Mouse (Mus musculus) lung, embryonic 15.5 days (tissue): ENCODE data around the gene Txn2. TPM values are rescaled to one million over a fixed set of nuclear protein-coding genes. Genes with fewer than 3 reads are reported as not detected.

ENCODE experiments used
- ATAC-seq: fragments of 200-750 bp; cut with Nextera tagmentation; 2 replicates; pipeline ENCODE4 v1.8.0; 2017; ENCODE audit warnings: moderate number of reproducible peaks, borderline replicate concordance; ENCODE audit not compliant: low FRiP score, low TSS enrichment; ENCODE audit errors: extremely low read depth
- H3K27ac ChIP-seq: fragments of 300-500 bp; sonication (generic); 2 replicates; pipeline ENCODE4 v1.5.1; 2015; ENCODE audit warnings: moderate library complexity, mild to moderate bottlenecking, inconsistent platforms
- H3K27me3 ChIP-seq: fragments of 300-500 bp; sonication (generic); 2 replicates; pipeline ENCODE4 v1.6.1; 2015; ENCODE audit warnings: inconsistent platforms
- H3K36me3 ChIP-seq: fragments of 300-500 bp; sonication (generic); 2 replicates; pipeline ENCODE4 v1.6.1; 2015; ENCODE audit warnings: inconsistent platforms
- H3K4me1 ChIP-seq: fragments of 300-500 bp; sonication (generic); 2 replicates; pipeline ENCODE4 v1.6.1; 2015; ENCODE audit warnings: inconsistent platforms
- H3K4me2 ChIP-seq: fragments of 300-500 bp; sonication (generic); 2 replicates; pipeline ENCODE4 v1.6.1; 2015; ENCODE audit warnings: inconsistent platforms, mild to moderate bottlenecking, moderate library complexity
- H3K4me3 ChIP-seq: fragments of 300-500 bp; sonication (generic); 2 replicates; pipeline ENCODE4 v1.5.1; 2015; ENCODE audit warnings: mild to moderate bottlenecking, inconsistent platforms
- H3K9ac ChIP-seq: fragments of 300-500 bp; sonication (generic); 2 replicates; pipeline ENCODE4 v1.6.1; 2015; ENCODE audit warnings: inconsistent platforms
- H3K9me3 ChIP-seq: fragments of 300-500 bp; sonication (generic); 2 replicates; pipeline ENCODE4 v1.6.1; 2016; ENCODE audit warnings: inconsistent platforms
- WGBS: fragments of 180-500 bp; shearing (Covaris S2); methylation state at CpG from one replicate; pipeline ENCODE4 v1.1.7; 2015; 5-methylcytosine and 5-hydroxymethylcytosine counted together
- polyA plus RNA-seq: library from polyadenylated mRNA; unstranded; fragments of >200 nt; fragmentation: Nextera tagmentation; extraction: Ambion mirVana; gene quantifications from 2 replicates; pipeline ENCODE4 v1.2.1, GENCODE M21; 2015

Txn2 gene
- polyA plus RNA-seq, 1 experiment from 2014 or later: 207 TPM

- no peaks in the 10 kb centered on the region for H3K9me3 ChIP-seq
- peaks cover 20% of the 10 kb centered on the region for H3K27me3 ChIP-seq
- H3K4me2 ChIP-seq: peak overlapping the region; percentile 90
- peak overlapping the region; percentile 52 for H3K4me3 ChIP-seq
- ATAC-seq: peak; percentile 27; the same call in 1 of the 2 replicates
- H3K36me3 ChIP-seq: peaks cover 23% of the 10 kb centered on the region
- H3K4me1 ChIP-seq: peaks cover 22% of the 10 kb centered on the region
- WGBS: 6% methylated on average over 52 of the region's 52 CpGs
- peak overlapping the region; percentile 24 for H3K9ac ChIP-seq
- no peak overlapping the region for H3K27ac ChIP-seq
Observed at GRCm38 (mm10) chr15:77955440-77956403, 26.9 kb upstream of the Txn2 start.

DNA sequence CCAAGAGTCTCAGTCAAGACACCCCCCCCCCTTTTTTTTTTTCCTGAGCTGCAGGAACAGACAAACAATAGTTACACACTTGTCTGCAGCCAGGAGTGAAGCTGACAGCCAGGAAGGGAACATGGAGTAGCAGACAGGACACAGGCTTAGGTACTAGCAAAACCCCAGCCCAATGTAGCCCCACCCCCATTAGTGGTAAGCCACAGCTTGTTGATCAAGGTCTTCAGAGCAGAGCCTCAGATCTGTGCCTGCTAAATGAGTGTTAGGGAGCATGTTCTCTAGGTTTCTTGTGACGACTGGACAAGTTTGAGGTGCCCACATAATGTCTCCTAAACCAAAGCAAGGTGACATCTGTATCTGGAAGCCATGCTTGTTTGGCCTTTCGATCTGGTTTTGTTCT is 25.6 kb upstream of the Txn2 start:
- Histone ChIP-seq H3K4me1 (peaks cover 22% of the 10 kb centered on the region), H3K27ac (no peak overlapping the region), H3K36me3 (peaks cover 10% of the 10 kb centered on the region), H3K27me3 (peaks cover 20% of the 10 kb centered on the region), H3K4me3 (no peak overlapping the region), H3K4me2 (no peak overlapping the region), H3K9me3 (no peaks in the 10 kb centered on the region), H3K9ac (no peak overlapping the region)
- 81% methylated on average over 2 of the region's 2 CpGs for WGBS
- no peak for ATAC-seq

DNA sequence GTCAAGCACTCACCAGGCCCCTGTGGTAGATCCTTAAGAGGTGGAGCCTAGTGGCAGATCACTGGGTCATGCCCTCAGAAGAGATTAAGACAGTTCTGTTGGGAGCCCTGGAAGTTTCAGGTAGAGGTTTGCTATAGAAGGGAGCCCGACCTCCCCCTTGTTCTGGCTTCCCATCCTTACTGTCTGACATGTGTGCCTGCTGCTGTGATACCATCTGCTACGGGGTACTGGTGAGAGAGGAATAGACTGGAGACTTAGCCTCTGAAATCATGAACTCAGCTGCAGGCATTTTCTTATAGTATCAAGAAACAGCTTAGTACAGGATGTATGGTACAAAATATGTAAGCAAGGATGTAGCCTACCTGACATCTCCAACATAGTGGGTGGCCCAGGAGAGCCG is 24.1 kb upstream of the Txn2 start:
- Histone ChIP-seq H3K36me3 (no peaks in the 10 kb centered on the region), H3K4me3 (no peak overlapping the region), H3K4me1 (peaks cover 22% of the 10 kb centered on the region), H3K27ac (no peak overlapping the region), H3K4me2 (no peak overlapping the region), H3K9ac (no peak overlapping the region), H3K27me3 (peaks cover 20% of the 10 kb centered on the region), H3K9me3 (no peaks in the 10 kb centered on the region)
- 78% methylated on average over 3 of the region's 3 CpGs for WGBS
- no peak for ATAC-seq

GRCm38 (mm10) chr15:77949061-77949460 is 20.3 kb upstream of the Txn2 start:
- Histone ChIP-seq H3K9me3 (no peaks in the 10 kb centered on the region), H3K27ac (no peak overlapping the region), H3K36me3 (no peaks in the 10 kb centered on the region), H3K9ac (no peak overlapping the region), H3K4me1 (no peaks in the 10 kb centered on the region), H3K4me3 (no peak overlapping the region), H3K4me2 (no peak overlapping the region), H3K27me3 (no peaks in the 10 kb centered on the region)
- WGBS: 75% methylated on average over 7 of the region's 7 CpGs
- no peak for ATAC-seq

DNA sequence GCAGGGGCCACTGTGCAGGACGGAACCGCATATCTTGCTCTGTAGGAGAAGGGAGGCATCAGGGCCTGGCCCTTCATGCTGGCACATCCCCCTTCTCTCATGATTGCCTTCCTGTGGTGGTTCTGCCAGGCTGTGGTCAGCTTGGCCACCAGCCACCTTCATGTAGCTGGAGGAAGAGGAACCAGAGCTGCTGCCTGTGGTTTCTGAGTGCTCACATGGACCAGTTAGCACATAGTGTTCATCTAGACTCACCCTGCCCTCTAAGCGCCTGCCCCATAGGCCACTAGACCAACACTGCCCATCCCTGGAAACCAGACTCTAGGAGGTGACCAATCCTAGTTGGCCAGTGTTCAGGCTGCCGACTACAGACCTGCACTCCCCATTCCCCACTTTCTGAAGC is 16.9 kb upstream of the Txn2 start:
- no peaks in the 10 kb centered on the region for H3K4me1 ChIP-seq
- H3K9me3 ChIP-seq: no peaks in the 10 kb centered on the region
- no peak overlapping the region for H3K9ac ChIP-seq
- 83% methylated on average over 4 of the region's 4 CpGs for WGBS
- no peak overlapping the region for H3K4me2 ChIP-seq
- no peak overlapping the region for H3K27ac ChIP-seq
- H3K27me3 ChIP-seq: no peaks in the 10 kb centered on the region
- H3K4me3 ChIP-seq: no peak overlapping the region
- no peak for ATAC-seq
- H3K36me3 ChIP-seq: no peaks in the 10 kb centered on the region

GRCm38 (mm10) chr15:77941563-77941962 is 12.8 kb upstream of the Txn2 start:
- Histone ChIP-seq H3K27me3 (no peaks in the 10 kb centered on the region), H3K4me3 (no peak overlapping the region), H3K9me3 (no peaks in the 10 kb centered on the region), H3K4me2 (no peak overlapping the region), H3K4me1 (no peaks in the 10 kb centered on the region), H3K27ac (no peak overlapping the region), H3K36me3 (no peaks in the 10 kb centered on the region), H3K9ac (no peak overlapping the region)
- no peak for ATAC-seq
- 75% methylated on average over 3 of the region's 3 CpGs for WGBS

GRCm38 (mm10) chr15:77938516-77938915 is 9.7 kb upstream of the Txn2 start:
- Histone ChIP-seq H3K4me2 (no peak overlapping the region), H3K9me3 (no peaks in the 10 kb centered on the region), H3K36me3 (no peaks in the 10 kb centered on the region), H3K27ac (no peak overlapping the region), H3K4me3 (no peak overlapping the region), H3K4me1 (peaks cover 5% of the 10 kb centered on the region; the same call in 1 of the 2 replicates), H3K27me3 (no peaks in the 10 kb centered on the region), H3K9ac (no peak overlapping the region)
- WGBS: 69% methylated on average over 5 of the region's 5 CpGs
- ATAC-seq: no peak

- no peak for ATAC-seq
- H3K4me2 ChIP-seq: no peak overlapping the region
- no peak overlapping the region for H3K9ac ChIP-seq
- H3K4me3 ChIP-seq: no peak overlapping the region
- H3K4me1 ChIP-seq: peaks cover 7% of the 10 kb centered on the region; the same call in 1 of the 2 replicates
- no peaks in the 10 kb centered on the region for H3K36me3 ChIP-seq
- H3K27me3 ChIP-seq: no peaks in the 10 kb centered on the region
- H3K27ac ChIP-seq: no peak overlapping the region
- H3K9me3 ChIP-seq: no peaks in the 10 kb centered on the region
- 71% methylated on average over 14 of the region's 14 CpGs for WGBS
Observed at GRCm38 (mm10) chr15:77935673-77936375, 7.0 kb upstream of the Txn2 start.

DNA sequence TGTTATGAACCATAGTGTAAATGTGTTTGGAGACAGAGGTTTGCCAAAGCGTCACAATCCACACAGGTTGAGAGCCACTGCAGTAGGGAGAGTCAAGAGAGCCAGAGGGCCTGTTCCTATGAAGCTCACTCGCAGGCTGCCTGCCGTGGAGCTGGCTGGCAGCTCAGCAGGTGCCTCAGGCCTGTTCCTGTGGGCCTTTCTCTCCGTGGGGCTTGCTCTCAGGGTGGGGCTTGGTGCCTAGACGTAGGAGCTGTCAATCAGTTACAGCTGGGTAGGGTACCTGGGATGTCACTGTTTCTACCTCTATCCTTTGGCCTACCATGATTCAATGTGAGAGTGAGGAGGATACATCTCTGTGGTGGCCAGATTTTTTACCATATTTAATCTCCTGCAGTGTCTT is 6.2 kb upstream of the Txn2 start:
- Histone ChIP-seq H3K4me3 (no peak overlapping the region), H3K4me2 (no peak overlapping the region), H3K9me3 (no peaks in the 10 kb centered on the region), H3K4me1 (peaks cover 8% of the 10 kb centered on the region), H3K9ac (no peak overlapping the region), H3K27ac (no peak overlapping the region), H3K36me3 (no peaks in the 10 kb centered on the region), H3K27me3 (no peaks in the 10 kb centered on the region)
- WGBS: 52% methylated on average over 5 of the region's 5 CpGs
- no peak for ATAC-seq

GRCm38 (mm10) chr15:77934326-77934725 is 5.5 kb upstream of the Txn2 start:
- no peaks in the 10 kb centered on the region for H3K9me3 ChIP-seq
- H3K36me3 ChIP-seq: no peaks in the 10 kb centered on the region
- peaks cover 15% of the 10 kb centered on the region for H3K4me1 ChIP-seq
- H3K4me3 ChIP-seq: no peak overlapping the region
- 72% methylated on average over 11 of the region's 11 CpGs for WGBS
- no peak overlapping the region for H3K27ac ChIP-seq
- H3K27me3 ChIP-seq: no peaks in the 10 kb centered on the region
- no peak for ATAC-seq
- H3K9ac ChIP-seq: no peak overlapping the region
- H3K4me2 ChIP-seq: no peak overlapping the region

DNA sequence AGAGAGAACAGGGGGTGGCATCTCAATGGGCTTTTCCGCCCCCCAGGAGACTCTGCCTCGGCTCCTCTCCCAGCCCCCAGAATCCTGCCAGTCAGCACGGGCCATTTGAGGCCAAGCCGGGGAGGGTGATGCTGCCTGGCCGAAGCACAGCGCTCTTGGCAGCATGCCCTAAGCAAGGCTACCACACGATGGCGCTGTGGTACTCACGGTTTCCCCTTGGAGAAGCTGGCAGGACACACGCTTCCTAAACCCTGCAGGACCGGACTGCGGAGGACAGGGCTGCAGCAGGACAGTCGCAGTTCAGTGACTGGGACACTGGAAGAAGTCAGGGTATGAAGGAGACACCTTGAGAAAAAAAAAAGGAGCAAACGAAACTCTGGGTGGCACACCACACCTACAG is 5.0 kb upstream of the Txn2 start:
- WGBS: 1% methylated on average over 14 of the region's 14 CpGs
- no peaks in the 10 kb centered on the region for H3K36me3 ChIP-seq
- peak; percentile 40; the same call in 1 of the 2 replicates for ATAC-seq
- H3K4me1 ChIP-seq: peaks cover 16% of the 10 kb centered on the region
- no peak overlapping the region for H3K27ac ChIP-seq
- no peaks in the 10 kb centered on the region for H3K27me3 ChIP-seq
- H3K4me3 ChIP-seq: 0 out of 2 replicates have a peak overlapping the region, but pooled peaks have one; percentile 10
- peak overlapping the region; percentile 42 for H3K4me2 ChIP-seq
- H3K9ac ChIP-seq: peak overlapping the region; percentile 2; the same call in 1 of the 2 replicates
- H3K9me3 ChIP-seq: no peaks in the 10 kb centered on the region

GRCm38 (mm10) chr15:77933222-77933621 is 4.4 kb upstream of the Txn2 start:
- Histone ChIP-seq H3K9ac (peak overlapping the region; percentile 2; the same call in 1 of the 2 replicates), H3K4me2 (peak overlapping the region; percentile 42; the same call in 1 of the 2 replicates)

More at GRCm38 (mm10) chr15:77933222-77933621, 4.4 kb upstream of the Txn2 start:
- 50% methylated on average over 3 of the region's 3 CpGs for WGBS
- Histone ChIP-seq H3K9me3 (no peaks in the 10 kb centered on the region), H3K36me3 (no peaks in the 10 kb centered on the region), H3K27ac (no peak overlapping the region), H3K4me3 (no peak overlapping the region), H3K4me1 (peaks cover 17% of the 10 kb centered on the region), H3K27me3 (no peaks in the 10 kb centered on the region)
- no peak for ATAC-seq
